Mouse (Mus musculus) gastrocnemius, adult 8-10 months (tissue): ENCODE results near the gene Tmem150c. TPM values are rescaled to one million over a fixed set of nuclear protein-coding genes. Genes with fewer than 3 reads are reported as not detected.

Experiments used
- DNase-seq, 2 experiments: peaks; one replicate each; pipeline ENCODE4 v3.0.0; 2022; ENCODE audit warnings: low spot score in 2 of 2
- total RNA-seq, 4 experiments: library from RNA; stranded (reverse); gene quantifications; 2 replicates each; pipeline ENCODE4 v1.2.4; 2022

The Tmem150c gene
- total RNA-seq, 4 experiments from 2014 or later = 0.64 to 2.9 (median 1.1) TPM

GRCm38 (mm10) chr5:100054807-100055547, 104.6 kb downstream of the Tmem150c start:
- DNase-seq = no peak

GRCm38 (mm10) chr5:100052728-100053127, 106.9 kb downstream of the Tmem150c start:
- DNase-seq = no peak

- DNase-seq = no peak
Observed at GRCm38 (mm10) chr5:100049904-100050303, 109.7 kb downstream of the Tmem150c start.

- no peak for DNase-seq
Observed at GRCm38 (mm10) chr5:100047871-100048270, 111.7 kb downstream of the Tmem150c start.

- DNase-seq = no peak
Observed at GRCm38 (mm10) chr5:100047143-100047640, 112.4 kb downstream of the Tmem150c start.

GRCm38 (mm10) chr5:100046096-100046495, 113.5 kb downstream of the Tmem150c start:
- DNase-seq = no peak

- DNase-seq = no peak
Observed at GRCm38 (mm10) chr5:100044621-100045020, 115.0 kb downstream of the Tmem150c start.

GRCm38 (mm10) chr5:100044030-100044429, 115.6 kb downstream of the Tmem150c start:
- no peak for DNase-seq

- DNase-seq = peak in 1 of 2 experiments; percentile 39
Observed at GRCm38 (mm10) chr5:100043361-100043760, 116.2 kb downstream of the Tmem150c start.

GRCm38 (mm10) chr5:100042467-100042866, 117.1 kb downstream of the Tmem150c start:
- DNase-seq = no peak

- DNase-seq = no peak
Observed at GRCm38 (mm10) chr5:100041272-100041671, 118.3 kb downstream of the Tmem150c start.

GRCm38 (mm10) chr5:100040281-100040784, 119.3 kb downstream of the Tmem150c start:
- DNase-seq = peak in 1 of 2 experiments; percentile 10

- DNase-seq = peak; percentile 87 to 90
Observed at GRCm38 (mm10) chr5:100039602-100040142, 119.9 kb downstream of the Tmem150c start, which contains the start of the genes Hnrnpdl and Enoph1. TSS of gene Hnrnpdl (minus strand) at chr5:100039664. TSS of gene Enoph1 (plus strand) at chr5:100039985.

GRCm38 (mm10) chr5:100038714-100039601, 120.7 kb downstream of the Tmem150c start:
- peak; percentile 96 for DNase-seq

GRCm38 (mm10) chr5:100037965-100038713, 121.5 kb downstream of the Tmem150c start:
- peak; percentile 80 to 81 for DNase-seq

- no peak for DNase-seq
Observed at GRCm38 (mm10) chr5:100036681-100037080, 122.9 kb downstream of the Tmem150c start.

- DNase-seq = no peak
Observed at GRCm38 (mm10) chr5:100035950-100036349, 123.7 kb downstream of the Tmem150c start.

GRCm38 (mm10) chr5:100032646-100033045, 127.0 kb downstream of the Tmem150c start:
- DNase-seq = no peak

- no peak for DNase-seq
Observed at GRCm38 (mm10) chr5:100032107-100032506, 127.5 kb downstream of the Tmem150c start.

- no peak for DNase-seq
Observed at GRCm38 (mm10) chr5:100030069-100030468, 129.5 kb downstream of the Tmem150c start.
